Mouse (Mus musculus) MN1 (cell line): ENCODE data around the gene Gm14685.
"Not testable (repeated sequence)": the region's sequence is repeated elsewhere in the genome, so short reads cannot be mapped to it uniquely, and the experiment has no call there.

Source experiments
- DNase-seq: peaks from one replicate; pipeline ENCODE4 v3.0.0-alpha.2; 2016; ENCODE audit warnings: low spot score

Gene Gm14685

GRCm38 (mm10) chrX:73116747-73117146 is at the start of gene Gm14685:
Gene Gm14685 (plus strand): TSS chrX:73117047.
- not testable (repeated sequence) for DNase-seq

GRCm38 (mm10) chrX:73082267-73083055 is 34.4 kb upstream of the Gm14685 start, which contains the start of gene Xlr4a:
Gene Xlr4a (minus strand): TSS chrX:73082478.
- not testable (repeated sequence) for DNase-seq

DNA sequence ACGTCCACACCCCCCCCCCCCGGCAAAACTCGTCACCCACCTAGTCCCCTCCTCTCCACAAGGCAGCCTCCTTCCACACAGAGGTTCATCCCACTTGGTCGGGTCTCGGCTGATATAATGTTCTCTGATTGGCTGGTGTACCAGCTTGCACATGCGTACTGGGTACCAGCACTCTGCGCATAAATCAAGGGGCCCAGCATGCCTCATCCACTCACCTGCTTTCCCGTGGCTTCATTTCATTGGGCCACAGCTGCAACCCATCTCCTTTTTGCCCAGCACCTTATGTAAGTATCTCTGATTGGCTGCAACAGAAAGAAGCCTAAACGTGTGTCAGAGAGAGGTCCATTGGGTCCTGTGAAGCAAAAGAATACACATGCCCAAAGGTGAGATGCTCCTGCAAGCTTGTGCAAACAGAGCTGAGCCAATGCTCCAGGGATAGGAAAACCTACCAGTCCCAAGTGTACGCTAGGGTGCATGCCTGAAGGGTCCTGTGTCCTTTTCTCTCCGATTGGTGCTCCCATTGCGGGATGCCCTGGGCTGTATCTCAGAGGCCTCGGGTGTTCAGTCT is 19.8 kb upstream of the Gm14685 start, which contains the start of gene Xlr3a:
Xlr3a (minus strand) TSS at position 155 of the 568 bp plus-strand sequence.
- peak; percentile 59 for DNase-seq

- not testable (repeated sequence) for DNase-seq
Observed at GRCm38 (mm10) chrX:73122859-73123829, 6.3 kb downstream of the Gm14685 start.

- not testable (repeated sequence) for DNase-seq
Observed at GRCm38 (mm10) chrX:73143218-73143618, 26.4 kb downstream of the Gm14685 start.

DNA sequence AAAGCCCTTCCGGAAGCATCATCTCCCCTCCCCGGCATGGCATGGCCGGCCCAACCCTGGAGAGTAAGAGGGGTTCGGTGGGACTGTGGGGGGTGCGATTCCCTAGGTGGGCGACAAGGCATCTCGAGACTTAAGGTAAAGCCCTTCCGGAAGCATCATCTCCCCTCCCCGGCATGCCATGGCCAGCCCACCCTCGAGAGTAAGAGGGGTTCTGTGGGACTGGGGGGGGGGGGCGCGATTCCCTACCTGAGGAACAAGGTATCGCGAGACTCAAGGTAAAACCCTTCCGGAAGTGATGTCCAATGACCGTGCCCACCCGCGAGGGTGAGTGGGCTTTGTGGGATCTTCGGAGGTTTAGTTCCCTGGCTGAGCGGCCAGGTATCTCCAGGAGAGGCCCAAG is 31.6 kb downstream of the Gm14685 start, which contains the start of gene Xlr5b:
Xlr5b (plus strand) TSS at position 301 of the 400 bp plus-strand sequence.
- not testable (repeated sequence) for DNase-seq

DNA sequence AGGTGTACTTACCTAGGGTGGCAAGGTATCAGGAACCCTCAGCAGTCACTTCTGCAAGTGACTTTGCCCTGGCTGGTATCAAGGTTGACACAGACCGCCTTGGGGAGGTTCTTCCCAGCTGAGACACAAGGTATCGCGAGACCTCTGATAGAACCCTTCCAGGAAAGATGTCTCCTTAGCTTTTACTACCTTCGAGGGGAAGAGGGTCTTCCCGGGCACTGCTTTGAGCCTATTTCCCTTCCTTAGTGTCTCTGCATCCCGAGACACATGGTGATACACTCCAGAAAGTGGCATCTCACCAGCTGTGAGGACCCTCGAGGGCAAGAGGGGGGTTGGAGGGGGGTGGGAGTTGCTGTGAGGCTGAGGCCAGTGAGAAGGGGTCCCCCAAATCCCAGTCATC is 32.5 kb downstream of the Gm14685 start, which contains the start of gene DXBay18:
DXBay18 (minus strand) TSS at position 101 of the 400 bp plus-strand sequence.
- not testable (repeated sequence) for DNase-seq

- DNase-seq, result not testable (repeated sequence)
Observed at GRCm38 (mm10) chrX:73176889-73177288, 60.0 kb downstream of the Gm14685 start, which contains the start of gene Spin2d. Gene Spin2d (minus strand): TSS chrX:73176989.
